Mouse (Mus musculus): ENCODE results near the gene Frs2. TPM values are rescaled to one million over a fixed set of nuclear protein-coding genes. Genes with fewer than 3 reads are reported as not detected.
A peak's percentile ranks its signal among the peaks of the same experiment; 100 is the strongest.
"Not testable (repeated sequence)": the region's sequence is repeated elsewhere in the genome, so short reads cannot be mapped to it uniquely, and the experiment has no call there.

Gene Frs2
- polyA plus RNA-seq, 1 experiment from 2014 or later: 18.5 TPM

GRCm38 (mm10) chr10:117049961-117050597 lies 98.3 kb downstream of the Frs2 start:
- Histone ChIP-seq H3K36me3 (ENCODE audit: control insufficient read depth, insufficient read depth) (peaks cover 61% of the 10 kb centered on the region), H3K27me3 (replicated peaks; ENCODE audit: control insufficient read depth, insufficient read depth, low read length) (no peaks in the 10 kb centered on the region), H3K9ac (ENCODE audit: low read depth, low read length) (no peak overlapping the region), H3K27ac (ENCODE audit: low read depth, low read length) (no peak overlapping the region), H3K4me3 (ENCODE audit: low read depth, low read length) (no peak overlapping the region), H3K4me1 (replicated peaks; ENCODE audit: control insufficient read depth, insufficient read depth, low read length) (no peaks in the 10 kb centered on the region), H3K9me3 (ENCODE audit: control insufficient read depth) (no peaks in the 10 kb centered on the region), H3K4me2 (replicated peaks; ENCODE audit: low read depth) (no peak overlapping the region)
- no peak for TF ChIP-seq CTCF (IDR thresholded peaks at IDR 0.05; ENCODE audit: low read depth)
- whole genome bisulfite sequencing: 76% methylated on average over 4 of the region's 4 CpGs
- ATAC-seq: no peak

- Histone ChIP-seq H3K9me3 (ENCODE audit: control insufficient read depth) (no peaks in the 10 kb centered on the region), H3K4me1 (replicated peaks; ENCODE audit: control insufficient read depth, insufficient read depth, low read length) (no peaks in the 10 kb centered on the region), H3K9ac (ENCODE audit: low read depth, low read length) (no peak overlapping the region), H3K4me2 (replicated peaks; ENCODE audit: low read depth) (no peak overlapping the region), H3K4me3 (ENCODE audit: low read depth, low read length) (no peak overlapping the region), H3K36me3 (ENCODE audit: control insufficient read depth, insufficient read depth) (peaks cover 53% of the 10 kb centered on the region), H3K27ac (ENCODE audit: low read depth, low read length) (no peak overlapping the region), H3K27me3 (replicated peaks; ENCODE audit: control insufficient read depth, insufficient read depth, low read length) (no peaks in the 10 kb centered on the region)
- WGBS: 61% methylated on average over 4 of the region's 4 CpGs
- no peak for ATAC-seq
- TF ChIP-seq CTCF (IDR thresholded peaks at IDR 0.05; ENCODE audit: low read depth): no peak
Measured at GRCm38 (mm10) chr10:117049253-117049652, 99.1 kb downstream of the Frs2 start.

GRCm38 (mm10) chr10:117045175-117046056 lies 102.9 kb downstream of the Frs2 start, which contains the start of gene Lrrc10:
Gene Lrrc10, plus strand, starts transcription at chr10:117045341.
- H3K9ac ChIP-seq (ENCODE audit: low read depth, low read length): no peak within 1 kb of the TSS
- no peak within 1 kb of the TSS for H3K4me3 ChIP-seq (ENCODE audit: low read depth, low read length)
- peaks cover 15% of the 10 kb centered on the region; the same call in 1 of the 2 replicates for H3K36me3 ChIP-seq (ENCODE audit: control insufficient read depth, insufficient read depth)
- no peaks in the 10 kb centered on the region for H3K9me3 ChIP-seq (ENCODE audit: control insufficient read depth)
- ATAC-seq: no peak
- no peak for TF ChIP-seq CTCF (IDR thresholded peaks at IDR 0.05; ENCODE audit: low read depth)
- no peaks in the 10 kb centered on the region for H3K4me1 ChIP-seq (replicated peaks; ENCODE audit: control insufficient read depth, insufficient read depth, low read length)
- no peak within 1 kb of the TSS for H3K27ac ChIP-seq (ENCODE audit: low read depth, low read length)
- H3K27me3 ChIP-seq (replicated peaks; ENCODE audit: control insufficient read depth, insufficient read depth, low read length): no peaks in the 10 kb centered on the region
- peak within 1 kb of the TSS; percentile 6; the same call in 1 of the 2 replicates for H3K4me2 ChIP-seq (replicated peaks; ENCODE audit: low read depth)
- WGBS: 47% methylated on average over 40 of the region's 40 CpGs

- H3K27ac ChIP-seq (ENCODE audit: low read depth, low read length); H3K36me3 ChIP-seq (ENCODE audit: control insufficient read depth, insufficient read depth); H3K9me3 ChIP-seq (ENCODE audit: control insufficient read depth); H3K4me1 ChIP-seq (replicated peaks; ENCODE audit: control insufficient read depth, insufficient read depth, low read length); H3K9ac ChIP-seq (ENCODE audit: low read depth, low read length); H3K27me3 ChIP-seq (replicated peaks; ENCODE audit: control insufficient read depth, insufficient read depth, low read length); H3K4me3 ChIP-seq (ENCODE audit: low read depth, low read length): not testable (repeated sequence)
- ATAC-seq: peak; percentile 44
- 22% methylated on average over 15 of the region's 16 CpGs for WGBS
- H3K4me2 ChIP-seq (replicated peaks; ENCODE audit: low read depth): peak overlapping the region; percentile 41
Measured at GRCm38 (mm10) chr10:117043497-117044166, 104.7 kb downstream of the Frs2 start.

GRCm38 (mm10) chr10:117042295-117042694 lies 106.0 kb downstream of the Frs2 start:
- no peak for TF ChIP-seq CTCF (IDR thresholded peaks at IDR 0.05; ENCODE audit: low read depth)
- H3K9me3 ChIP-seq (ENCODE audit: control insufficient read depth): no peaks in the 10 kb centered on the region
- WGBS: 80% methylated on average over 14 of the region's 14 CpGs
- H3K27ac ChIP-seq (ENCODE audit: low read depth, low read length): no peak overlapping the region
- H3K9ac ChIP-seq (ENCODE audit: low read depth, low read length): no peak overlapping the region
- no peak overlapping the region for H3K4me2 ChIP-seq (replicated peaks; ENCODE audit: low read depth)
- no peak for ATAC-seq
- H3K4me1 ChIP-seq (replicated peaks; ENCODE audit: control insufficient read depth, insufficient read depth, low read length): no peaks in the 10 kb centered on the region
- no peaks in the 10 kb centered on the region for H3K27me3 ChIP-seq (replicated peaks; ENCODE audit: control insufficient read depth, insufficient read depth, low read length)
- no peak overlapping the region for H3K4me3 ChIP-seq (ENCODE audit: low read depth, low read length)
- H3K36me3 ChIP-seq (ENCODE audit: control insufficient read depth, insufficient read depth): no peaks in the 10 kb centered on the region; the same call in 1 of the 2 replicates

GRCm38 (mm10) chr10:117040355-117040754 lies 108.0 kb downstream of the Frs2 start:
- no peak overlapping the region for H3K27ac ChIP-seq (ENCODE audit: low read depth, low read length)
- H3K9me3 ChIP-seq (ENCODE audit: control insufficient read depth): no peaks in the 10 kb centered on the region
- H3K4me2 ChIP-seq (replicated peaks; ENCODE audit: low read depth): no peak overlapping the region
- no peak overlapping the region for H3K9ac ChIP-seq (ENCODE audit: low read depth, low read length)
- 69% methylated on average over 6 of the region's 6 CpGs for WGBS
- H3K4me3 ChIP-seq (ENCODE audit: low read depth, low read length): no peak overlapping the region
- no peaks in the 10 kb centered on the region; the same call in 1 of the 2 replicates for H3K36me3 ChIP-seq (ENCODE audit: control insufficient read depth, insufficient read depth)
- no peaks in the 10 kb centered on the region for H3K27me3 ChIP-seq (replicated peaks; ENCODE audit: control insufficient read depth, insufficient read depth, low read length)
- ATAC-seq: no peak
- peak; percentile 62 for TF ChIP-seq CTCF (IDR thresholded peaks at IDR 0.05; ENCODE audit: low read depth)
- no peaks in the 10 kb centered on the region for H3K4me1 ChIP-seq (replicated peaks; ENCODE audit: control insufficient read depth, insufficient read depth, low read length)
